Mouse (Mus musculus) CH12.LX (cell line): Measurements from ENCODE around the gene Zfp764. TPM values are rescaled to one million over a fixed set of nuclear protein-coding genes. Genes with fewer than 3 reads are reported as not detected.
"Not testable (repeated sequence)": the region's sequence is repeated elsewhere in the genome, so short reads cannot be mapped to it uniquely, and the experiment has no call there.

Experiments
- DNase-seq: peaks from one replicate; pipeline ENCODE4 v3.0.0-alpha.2; 2013; ENCODE audit errors: extremely low read depth
- H3K27ac ChIP-seq: 2 replicates; pipeline ENCODE4 v1.5.1; 2012; ENCODE audit warnings: low read depth, mild to moderate bottlenecking, control low read depth, moderate library complexity; ENCODE audit not compliant: insufficient read depth
- H3K27me3 ChIP-seq: replicated peaks from 2 replicates; pipeline ENCODE3; 2012; ENCODE audit warnings: inconsistent platforms
- H3K36me3 ChIP-seq, 2 experiments: replicated peaks in 1 of 2; 2 replicates each; pipeline versions ENCODE3 to v1.6.1; 2012; ENCODE audit warnings: inconsistent platforms in 1 of 2, low read length in 1 of 2, mild to moderate bottlenecking in 1 of 2, mixed read lengths in 1 of 2, moderate library complexity in 1 of 2; ENCODE audit not compliant: control insufficient read depth in 1 of 2, insufficient read depth in 1 of 2
- H3K4me1 ChIP-seq, 2 experiments: 2 replicates each; pipeline ENCODE4 v1.6.1; 2012; ENCODE audit warnings: inconsistent platforms in 1 of 2, moderate library complexity in 1 of 2; ENCODE audit not compliant: insufficient read depth in 2 of 2, control insufficient read depth in 1 of 2
- H3K4me2 ChIP-seq: 2 replicates; pipeline ENCODE4 v1.6.1; 2012; ENCODE audit warnings: low read depth, mild to moderate bottlenecking, control low read depth; ENCODE audit not compliant: poor library complexity, insufficient read depth, severe bottlenecking
- H3K4me3 ChIP-seq, 3 experiments: fragments of 150-350 bp in 1 of 3; sonication (generic) in 1 of 3; replicated peaks in 1 of 3; 2 replicates each; pipeline versions ENCODE3 to v1.5.1; 2011 to 2012; ENCODE audit warnings: low read depth in 2 of 3, low read length in 2 of 3, mild to moderate bottlenecking in 2 of 3, moderate library complexity in 2 of 3, control low read depth in 1 of 3, improper control_type of control experiment in 1 of 3, inconsistent platforms in 1 of 3, mixed read lengths in 1 of 3; ENCODE audit not compliant: poor library complexity in 1 of 3
- H3K79me2 ChIP-seq: replicated peaks from 2 replicates; pipeline ENCODE4 v1.6.1; 2012; ENCODE audit warnings: mild to moderate bottlenecking, moderate library complexity; ENCODE audit not compliant: control insufficient read depth, poor library complexity, insufficient read depth, severe bottlenecking; ENCODE audit errors: extremely low read depth
- H3K9ac ChIP-seq: 2 replicates; pipeline ENCODE4 v1.6.1; 2012; ENCODE audit warnings: low read depth, mild to moderate bottlenecking, control low read depth, moderate library complexity; ENCODE audit not compliant: insufficient read depth
- H3K9me3 ChIP-seq: replicated peaks from 2 replicates; pipeline ENCODE3; 2012; ENCODE audit warnings: low read length, inconsistent platforms, mixed read lengths
- BHLHE40 ChIP-seq: IDR thresholded peaks from 2 replicates; pipeline ENCODE4 v1.6.1; 2011; ENCODE audit warnings: mild to moderate bottlenecking, low read depth, low read length, improper control_type of control experiment
- CTCF ChIP-seq, 2 experiments: IDR thresholded peaks in 1 of 2; conservative IDR thresholded peaks in 1 of 2; 2 replicates each; pipeline ENCODE4 v1.5.1; 2011 to 2012; ENCODE audit warnings: low read depth in 2 of 2, low read length in 2 of 2, improper control_type of control experiment in 1 of 2, inconsistent platforms in 1 of 2, mild to moderate bottlenecking in 1 of 2, moderate library complexity in 1 of 2
- EP300 ChIP-seq: IDR thresholded peaks from 2 replicates; pipeline ENCODE4 v1.6.1; 2011; ENCODE audit warnings: low read length, improper control_type of control experiment
- GABPA ChIP-seq: IDR thresholded peaks from 2 replicates; pipeline ENCODE4 v1.6.1; 2012; ENCODE audit warnings: low read depth, low read length, improper control_type of control experiment, inconsistent platforms; ENCODE audit not compliant: insufficient replicate concordance
- IRF4 ChIP-seq: IDR thresholded peaks from 2 replicates; pipeline ENCODE4 v1.6.1; 2014; ENCODE audit warnings: low read depth, mild to moderate bottlenecking, inconsistent platforms, low read length, improper control_type of control experiment
- JUN ChIP-seq: IDR thresholded peaks from 2 replicates; pipeline ENCODE4 v1.6.1; 2011; ENCODE audit warnings: low read depth, mild to moderate bottlenecking, low read length, improper control_type of control experiment, moderate library complexity; ENCODE audit not compliant: insufficient read depth
- JUND ChIP-seq: conservative IDR thresholded peaks from 2 replicates; pipeline ENCODE4 v1.6.1; 2011; ENCODE audit warnings: low read depth, low read length, improper control_type of control experiment
- KAT2A ChIP-seq: IDR thresholded peaks from 2 replicates; pipeline ENCODE4 v1.6.1; 2012; ENCODE audit warnings: low read length, improper control_type of control experiment, inconsistent platforms; ENCODE audit not compliant: insufficient replicate concordance
- MAFK ChIP-seq: IDR thresholded peaks from 2 replicates; pipeline ENCODE4 v1.6.1; 2011; ENCODE audit warnings: low read length, improper control_type of control experiment; ENCODE audit not compliant: insufficient replicate concordance
- MAX ChIP-seq: IDR thresholded peaks from 2 replicates; pipeline ENCODE4 v1.6.1; 2011; ENCODE audit warnings: low read length, improper control_type of control experiment
- MAZ ChIP-seq: IDR thresholded peaks from 2 replicates; pipeline ENCODE4 v1.6.1; 2012; ENCODE audit warnings: low read depth, mild to moderate bottlenecking, inconsistent platforms, low read length, improper control_type of control experiment, moderate library complexity
- MEF2A ChIP-seq: IDR thresholded peaks from 2 replicates; pipeline ENCODE4 v1.6.1; 2014; ENCODE audit warnings: low read depth, mild to moderate bottlenecking, inconsistent platforms, low read length, improper control_type of control experiment, borderline replicate concordance
- NELFE ChIP-seq: IDR thresholded peaks from 2 replicates; pipeline ENCODE4 v1.6.1; 2011; ENCODE audit warnings: low read depth, low read length, improper control_type of control experiment
- NRF1 ChIP-seq: IDR thresholded peaks from 2 replicates; pipeline ENCODE4 v1.6.1; 2014; ENCODE audit warnings: low read depth, mild to moderate bottlenecking, inconsistent platforms, low read length, improper control_type of control experiment, moderate library complexity
- PAX5 ChIP-seq: IDR thresholded peaks from 2 replicates; pipeline ENCODE4 v1.6.1; 2012; ENCODE audit warnings: low read length, inconsistent platforms, mixed read lengths
- POLR2A ChIP-seq: IDR thresholded peaks from 2 replicates; pipeline ENCODE4 v1.6.1; 2011; ENCODE audit warnings: low read depth, mild to moderate bottlenecking, improper control_type of control experiment, low read length
- POLR2AphosphoS2 ChIP-seq: IDR thresholded peaks from 2 replicates; pipeline ENCODE4 v1.6.1; 2011; ENCODE audit warnings: low read depth, low read length, improper control_type of control experiment
- RAD21 ChIP-seq: IDR thresholded peaks from 2 replicates; pipeline ENCODE4 v1.6.1; 2011; ENCODE audit warnings: low read depth, mild to moderate bottlenecking, low read length, improper control_type of control experiment, moderate library complexity
- SIN3A ChIP-seq: IDR thresholded peaks from 2 replicates; pipeline ENCODE4 v1.6.1; 2012; ENCODE audit warnings: low read length, improper control_type of control experiment, inconsistent platforms
- TBP ChIP-seq: conservative IDR thresholded peaks from 2 replicates; pipeline ENCODE4 v1.6.1; 2011; ENCODE audit warnings: low read depth, low read length, improper control_type of control experiment
- UBTF ChIP-seq: IDR thresholded peaks from 2 replicates; pipeline ENCODE4 v1.6.1; 2012; ENCODE audit warnings: low read depth, mild to moderate bottlenecking, inconsistent platforms, low read length, improper control_type of control experiment, moderate library complexity
- USF1 ChIP-seq: IDR thresholded peaks from 2 replicates; pipeline ENCODE4 v1.6.1; 2014; ENCODE audit warnings: low read depth, mild to moderate bottlenecking, inconsistent platforms, low read length, improper control_type of control experiment
- ZKSCAN1 ChIP-seq: IDR thresholded peaks from 2 replicates; pipeline ENCODE4 v1.6.1; 2012; ENCODE audit warnings: low read depth, inconsistent platforms, low read length, improper control_type of control experiment, borderline replicate concordance
- ZMIZ1 ChIP-seq: IDR thresholded peaks from 2 replicates; pipeline ENCODE4 v1.6.1; 2012; ENCODE audit warnings: low read depth, mild to moderate bottlenecking, inconsistent platforms, low read length, improper control_type of control experiment
- ZNF384 ChIP-seq: IDR thresholded peaks from 2 replicates; pipeline ENCODE4 v1.6.1; 2012; ENCODE audit warnings: low read depth, low read length, improper control_type of control experiment, inconsistent platforms
- dilution Hi-C: fragments of 300-500 bp; cut with MboI; formaldehyde crosslinking; loops from 2 replicates; pipeline ENCODE4 v1.14.3; 2020; ENCODE audit warnings: low sequenced_read_pairs; ENCODE audit not compliant: extremely low pct_unique_long_range_greater_than_20kb, extremely low pct_ligation_motif_present
- in situ Hi-C: fragments of 300-500 bp; cut with MboI; formaldehyde crosslinking; loops from 3 replicates; pipeline ENCODE4 v1.14.3; 2019; ENCODE audit warnings: low sequenced_read_pairs, low pct_ligation_motif_present, low pct_unique_long_range_greater_than_20kb, mixed read lengths
- polyA plus RNA-seq: library from polyadenylated mRNA; unstranded; fragments of >175 nt; gene quantifications from 2 replicates; pipeline ENCODE4 v1.2.1, GENCODE M21; 2012; ENCODE audit warnings: low read depth; ENCODE audit not compliant: insufficient read length
- total RNA-seq, 2 experiments: library from RNA; depleted of rRNA; stranded (reverse); fragments of 300-350 nt in 1 of 2; fragments of >200 nt in 1 of 2; gene quantifications; 2 replicates each; pipeline ENCODE4 v1.2.3; 2012 to 2014

Zfp764 gene
- total and polyA plus RNA-seq, 3 experiments = 7.5 to 8.4 (median 7.9) TPM

DNA sequence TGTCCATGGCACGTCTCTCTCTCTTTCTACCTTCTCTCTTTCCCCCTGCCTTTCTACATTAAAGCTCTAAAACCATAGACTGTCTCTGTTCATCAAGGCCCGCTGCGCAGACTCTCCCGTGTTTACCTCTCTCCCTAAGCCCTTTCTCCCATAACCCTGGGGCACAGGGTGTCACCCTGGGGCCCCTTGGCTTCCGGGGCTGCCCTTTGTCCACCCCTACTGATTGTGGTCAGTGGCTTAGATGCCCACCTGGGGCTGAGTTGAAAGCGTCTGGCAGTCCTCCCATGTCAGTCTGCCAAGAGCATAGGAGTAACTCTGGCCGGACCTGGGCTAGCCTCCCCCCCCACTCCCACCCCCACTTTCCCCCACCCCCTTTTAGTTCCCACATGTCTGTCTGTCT lies 16.3 kb downstream of the Zfp764 start:
- Histone ChIP-seq H3K4me1 (peaks cover 8 to 14% of the 10 kb centered on the region in 2 experiments; a peak in 3 of 4 replicates), H3K36me3 (peaks cover 9 to 17% of the 10 kb centered on the region in 2 experiments), H3K9ac (no peak overlapping the region), H3K27me3 (no peaks in the 10 kb centered on the region), H3K79me2 (no peaks in the 10 kb centered on the region), H3K4me3 (no peak overlapping the region), H3K27ac (no peak overlapping the region), H3K4me2 (no peak overlapping the region), H3K9me3 (peaks cover 3% of the 10 kb centered on the region)
- in situ Hi-C loops = no loop called here
- dilution Hi-C loops = no loop called here
- no peak for TF ChIP-seq MAX
- no peak for TF ChIP-seq EP300
- TF ChIP-seq ZKSCAN1 = no peak
- DNase-seq = no peak

- DNase-seq, H3K4me1 ChIP-seq, dilution Hi-C loops, in situ Hi-C loops, H3K27ac ChIP-seq, H3K9ac ChIP-seq, H3K79me2 ChIP-seq, H3K4me3 ChIP-seq, H3K9me3 ChIP-seq, H3K27me3 ChIP-seq, H3K4me2 ChIP-seq: not testable (repeated sequence)
- H3K36me3 ChIP-seq = peaks cover 18 to 31% of the 10 kb centered on the region in 2 experiments
Observed at GRCm38 (mm10) chr7:127388201-127388600, 18.4 kb downstream of the Zfp764 start.

DNA sequence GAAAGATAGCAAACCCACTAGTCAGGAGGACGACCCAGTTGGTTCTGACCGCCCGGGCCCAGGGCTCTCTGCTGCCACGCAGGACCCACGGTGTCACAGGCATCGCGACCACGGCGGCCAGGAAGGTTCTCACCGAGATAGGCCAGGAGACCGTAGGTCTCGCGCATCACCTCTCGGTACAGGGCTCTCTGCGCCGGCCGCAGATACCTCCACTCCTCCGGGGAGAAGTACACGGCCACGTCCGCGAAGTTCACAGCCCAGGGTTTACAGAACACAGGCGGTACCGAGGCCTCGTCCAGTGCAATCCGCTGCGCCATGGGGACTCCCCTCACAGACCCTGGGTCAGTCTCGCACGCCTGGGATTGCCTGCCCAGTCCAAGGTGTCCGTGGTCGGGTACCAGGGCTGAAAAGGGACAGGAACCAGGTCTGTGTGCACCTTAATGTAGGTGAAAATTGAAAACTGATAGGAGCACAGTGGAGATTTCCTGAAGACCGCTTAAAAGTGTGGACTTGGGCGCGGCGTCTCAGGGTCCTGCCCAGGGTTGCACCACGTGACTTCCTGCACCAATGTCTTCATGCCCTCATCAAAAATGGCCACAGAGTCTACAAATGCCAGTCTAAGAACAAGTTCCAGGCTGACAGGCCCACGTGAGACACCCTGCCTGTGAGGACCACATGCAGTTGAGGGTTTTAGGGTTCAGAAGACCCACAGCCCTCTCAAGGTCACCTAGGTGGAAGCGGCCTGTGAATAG lies 19.8 kb downstream of the Zfp764 start, which contains the start of gene 9130019O22Rik:
Gene 9130019O22Rik, minus strand, starts transcription at position 526 of the 752 bp plus-strand sequence.
- Histone ChIP-seq H3K36me3 (peaks cover 15 to 30% of the 10 kb centered on the region in 2 experiments), H3K27me3 (no peaks in the 10 kb centered on the region), H3K9ac (peak within 1 kb of the TSS; percentile 66), H3K4me1 (no peaks in the 10 kb centered on the region), H3K4me3 (peak within 1 kb of the TSS; percentile 62 to 66 (median 64)), H3K27ac (no peak within 1 kb of the TSS), H3K79me2 (no peaks in the 10 kb centered on the region), H3K4me2 (peak within 1 kb of the TSS; percentile 71), H3K9me3 (peaks cover 11% of the 10 kb centered on the region)
- in situ Hi-C loops = no loop called here
- DNase-seq = peak; percentile 95
- dilution Hi-C loops = no loop called here
- peak; percentile 95 for TF ChIP-seq USF1
- peak; percentile 49; the same call in 1 of the 2 replicates for TF ChIP-seq KAT2A
- TF ChIP-seq JUND = no peak
- TF ChIP-seq MEF2A = peak; percentile 18; the same call in 1 of the 2 replicates
- TF ChIP-seq MAX = peak; percentile 98
- no peak for TF ChIP-seq ZNF384
- no peak for TF ChIP-seq PAX5
- no peak for TF ChIP-seq JUN
- no peak for TF ChIP-seq MAFK
- no peak for TF ChIP-seq CTCF (conservative IDR thresholded peaks at IDR 0.05 in 1 of 2, IDR thresholded peaks at IDR 0.05 in 1 of 2; ENCODE audit: low read depth in 2 of 2, low read length in 2 of 2)
- TF ChIP-seq POLR2AphosphoS2 = 0 out of 2 replicates have a peak, but pooled peaks have one; percentile 30
- peak; percentile 82 for TF ChIP-seq POLR2A
- TF ChIP-seq IRF4 = no peak
- TF ChIP-seq GABPA = no peak
- peak; percentile 57 for TF ChIP-seq ZMIZ1
- peak; percentile 76 for TF ChIP-seq NELFE
- no peak for TF ChIP-seq UBTF
- peak; percentile 79 for TF ChIP-seq BHLHE40
- peak; percentile 63 for TF ChIP-seq SIN3A
- TF ChIP-seq MAZ = no peak
- no peak for TF ChIP-seq RAD21
- peak; percentile 69 for TF ChIP-seq NRF1
- TF ChIP-seq TBP = peak; percentile 89
